ENCODE assay signal across 8 mouse cellular contexts in genomic region chr13:44732442-44732974, GRCm38 (mm10). TPM values are rescaled to one million over a fixed set of nuclear protein-coding genes. Genes with fewer than 3 reads are reported as not detected.
DNase-seq lines count a peak whose midpoint lies in the region; ATAC-seq lines count a peak whose summit lies in the region.

No protein-coding gene starts in this region.

- H3K4me1 ChIP-seq in heart, embryonic 13.5 days = peaks cover 49% of the 10 kb centered on the region
- peaks cover 69% of the 10 kb centered on the region for H3K4me1 ChIP-seq in forebrain, embryonic 10.5 days
- peaks cover 55% of the 10 kb centered on the region for H3K4me1 ChIP-seq in liver, embryonic 13.5 days (replicated peaks)

- H3K27me3 ChIP-seq in heart, embryonic 13.5 days (replicated peaks) = no peaks in the 10 kb centered on the region
- no peaks in the 10 kb centered on the region for H3K27me3 ChIP-seq in forebrain, embryonic 10.5 days (ENCODE audit: poor library complexity, severe bottlenecking)
- no peaks in the 10 kb centered on the region for H3K27me3 ChIP-seq in liver, embryonic 13.5 days

- no peaks in the 10 kb centered on the region for H3K9me3 ChIP-seq in heart, embryonic 13.5 days
- H3K9me3 ChIP-seq in forebrain, embryonic 10.5 days = no peaks in the 10 kb centered on the region
- no peaks in the 10 kb centered on the region for H3K9me3 ChIP-seq in liver, embryonic 13.5 days (replicated peaks)

- peak overlapping the region; percentile 83 for H3K4me2 ChIP-seq in heart, embryonic 13.5 days
- peak overlapping the region; percentile 98 for H3K4me2 ChIP-seq in liver, embryonic 13.5 days

- peak overlapping the region; percentile 95 for H3K9ac ChIP-seq in heart, embryonic 13.5 days
- H3K9ac ChIP-seq in liver, embryonic 13.5 days = peak overlapping the region; percentile 95

- no peaks in the 10 kb centered on the region for H3K36me3 ChIP-seq in heart, embryonic 13.5 days
- no peaks in the 10 kb centered on the region for H3K36me3 ChIP-seq in forebrain, embryonic 10.5 days (replicated peaks)
- no peaks in the 10 kb centered on the region for H3K36me3 ChIP-seq in liver, embryonic 13.5 days

- H3K27ac ChIP-seq in heart, embryonic 13.5 days (replicated peaks) = peak overlapping the region; percentile 97
- peak overlapping the region; percentile 100 for H3K27ac ChIP-seq in forebrain, embryonic 10.5 days
- H3K27ac ChIP-seq in liver, embryonic 13.5 days = peak overlapping the region; percentile 88

- WGBS in heart, embryonic 13.5 days = 0% methylated on average over 7 of the region's 7 CpGs
- WGBS in forebrain, embryonic 10.5 days = under 1% methylated on average over 7 of the region's 7 CpGs
- WGBS in liver, embryonic 13.5 days (ENCODE audit: insufficient replicate concordance) = under 1% methylated on average over 7 of the region's 7 CpGs

- peak overlapping the region; percentile 85 for H3K4me3 ChIP-seq in heart, embryonic 13.5 days
- H3K4me3 ChIP-seq in forebrain, embryonic 10.5 days = peak overlapping the region; percentile 83
- H3K4me3 ChIP-seq in liver, embryonic 13.5 days (replicated peaks) = peak overlapping the region; percentile 86

- DNase-seq in heart, adult 9 months (ENCODE audit: low spot score in 2 of 2) = no peak
- peak; percentile 82 for DNase-seq in CD4-positive helper T cell, adult 2 months (ENCODE audit: low read depth, low spot score)
- no peak for DNase-seq in forebrain, embryonic 10.5 days (ENCODE audit: extremely low spot score, low spot score)
- DNase-seq in liver, embryonic 13.5 days = no peak
- no peak for DNase-seq in urinary bladder, postnatal 14 days (ENCODE audit: low spot score)
- DNase-seq in right cerebral cortex, postnatal 14 days = no peak
- DNase-seq in thymus, postnatal 36 days = no peak

- no peak for ATAC-seq in heart, embryonic 13.5 days (ENCODE audit: extremely low read depth, insufficient number of reproducible peaks, low FRiP score, low TSS enrichment)
- no peak for ATAC-seq in liver, embryonic 13.5 days (ENCODE audit: low read depth)

RNA-seq across cellular contexts. Expression of gene Jarid2, which starts 3.2 kb away (rescaled TPM):
- polyA plus RNA-seq in heart, embryonic 13.5 days (2015; fragmentation: Nextera tagmentation; extraction: Ambion mirVana) = 21.1 and 24.2 TPM in 2 replicates
- 65.0 and 71.0 TPM in 2 replicates for polyA plus RNA-seq in forebrain, embryonic 10.5 days (2016; fragmentation: Nextera tagmentation; extraction: Ambion mirVana)
- polyA plus RNA-seq in liver, embryonic 13.5 days (2015; fragmentation: Nextera tagmentation; extraction: Ambion mirVana) = 8.0 and 11.6 TPM in 2 replicates
